Mouse (Mus musculus) embryonic stem cell, embryonic (primary cell): ENCODE measurements around the gene Pxdn.

ENCODE experiments used
- CTCF ChIA-PET, 4 experiments: fragments of 300-600 bp in 2 of 4; fragments of 350-600 bp in 2 of 4; sonication (Branson Sonifier 250); formaldehyde crosslinking; loops; one replicate each; lab custom pipeline; 2022; ENCODE audit warnings: inconsistent platforms in 2 of 4; lab: Charles Lee
- POLR2A ChIA-PET, 4 experiments: fragments of 300-600 bp in 2 of 4; fragments of 350-600 bp in 2 of 4; sonication (Branson Sonifier 250); formaldehyde crosslinking; loops; one replicate each; lab custom pipeline; 2022; ENCODE audit warnings: antibody characterized with exemption in 4 of 4, inconsistent platforms in 1 of 4; lab: Charles Lee

The Pxdn gene

DNA sequence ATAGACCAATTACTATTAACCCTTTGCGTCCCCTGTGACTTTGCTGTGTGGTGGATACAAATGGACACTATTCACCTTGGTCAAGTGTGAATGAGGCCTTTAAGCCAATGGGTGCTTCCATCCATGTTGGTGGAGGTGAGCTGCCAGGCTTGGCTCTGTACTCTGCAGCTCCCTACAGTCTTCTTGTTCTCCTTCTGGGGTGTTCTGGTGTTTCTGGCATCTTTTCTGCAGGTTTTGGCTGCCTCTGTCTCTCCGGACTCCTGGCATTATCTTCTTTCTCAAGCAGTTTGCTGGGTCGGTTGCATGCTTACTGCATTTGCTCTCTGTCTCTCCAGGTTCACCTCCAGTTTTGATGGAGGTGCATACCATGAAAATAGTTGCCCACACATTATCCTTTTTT, 7.2 kb downstream of the Pxdn start:
- ChIA-PET POLR2A (interaction anchor here in 2 of 4 experiments (0.6 to 1.3 kb wide), 2 partner anchors 8 to 98 kb away, joined by 3 to 4 read pairs; no protein-coding TSS in a partner anchor), CTCF (interaction anchor here in 1 of 4 experiments (1.0 kb wide), 1 partner anchor 18 kb away, joined by 5 read pairs; no protein-coding TSS in a partner anchor)

DNA sequence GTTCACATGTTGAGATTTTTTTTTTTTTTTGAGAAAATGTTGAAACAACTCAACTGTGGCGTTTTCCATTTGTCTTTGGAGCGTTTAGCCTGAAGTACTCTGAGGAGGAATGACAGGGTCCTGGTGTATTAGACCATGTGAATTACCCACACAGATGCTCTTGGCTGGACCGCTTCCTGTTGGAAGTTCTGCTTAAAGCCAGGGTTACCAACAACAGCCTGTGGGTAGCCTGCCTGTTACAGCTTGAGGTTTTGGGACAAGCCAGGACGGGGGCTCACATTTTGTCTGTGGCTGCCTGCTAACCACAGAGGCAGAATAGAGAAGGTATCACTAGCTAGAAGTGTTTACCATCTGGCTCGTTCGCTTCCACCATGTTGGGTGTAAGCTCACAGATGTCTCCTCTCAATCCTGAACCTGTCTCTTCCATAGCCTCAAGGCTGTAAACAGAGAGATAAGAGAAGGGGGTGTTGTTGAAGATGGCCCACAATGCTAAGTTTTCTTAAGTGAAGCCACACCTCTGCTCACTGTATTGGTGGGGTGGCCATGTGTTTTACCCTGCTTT, 7.9 kb downstream of the Pxdn start:
- CTCF ChIA-PET: interaction anchor here in 2 of 4 experiments (0.6 to 1.0 kb wide), 2 partner anchors 18 kb away, joined by 3 to 5 read pairs; no protein-coding TSS in a partner anchor

DNA sequence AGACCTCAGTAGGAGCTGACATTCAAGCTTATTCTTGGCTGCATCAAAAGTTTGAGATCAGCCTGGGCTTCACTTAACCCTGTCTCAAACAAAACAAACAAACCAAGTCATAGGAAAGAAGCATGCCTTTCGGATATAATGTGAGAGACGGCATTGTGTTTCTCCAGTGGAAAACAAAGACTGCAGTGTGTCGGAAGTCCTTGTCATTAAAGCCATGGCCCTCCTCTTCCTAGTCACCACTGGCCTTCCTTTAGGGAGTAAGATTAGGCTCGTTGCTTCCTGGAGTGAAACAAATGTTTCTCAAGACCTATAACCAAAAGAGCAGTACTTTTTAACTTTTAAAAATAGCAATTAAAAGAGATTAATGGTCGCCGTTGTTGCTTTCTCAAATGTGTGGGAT, 13.6 kb downstream of the Pxdn start:
- POLR2A ChIA-PET: interaction anchor here in 1 of 4 experiments (1.5 kb wide), 1 partner anchor 17 kb away, joined by 5 read pairs; no protein-coding TSS in a partner anchor
- CTCF ChIA-PET: interaction anchor here in 1 of 4 experiments (0.6 kb wide), 1 partner anchor 419 kb away, joined by 3 read pairs; no protein-coding TSS in a partner anchor

More for the DNA sequence above, 7.9 kb downstream of the Pxdn start:
- POLR2A ChIA-PET: no interaction called here

DNA sequence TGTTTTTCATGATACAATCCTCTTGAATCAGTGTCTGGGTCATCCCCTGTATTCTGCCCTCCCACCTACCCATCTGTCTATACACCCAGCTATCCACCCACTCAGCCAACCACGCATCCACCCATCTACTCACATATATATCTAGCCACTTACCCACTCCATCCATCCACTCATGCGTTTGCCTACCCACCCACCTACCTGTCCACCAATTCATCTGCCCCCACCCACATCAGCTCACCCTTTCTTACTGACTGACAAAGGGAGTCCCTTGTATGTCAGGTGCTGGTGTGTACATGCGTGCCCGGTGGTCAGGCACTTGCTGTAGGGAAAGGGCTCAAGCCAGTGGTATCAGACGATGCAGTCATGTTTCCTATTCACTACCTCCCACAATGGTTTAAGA, 14.1 kb downstream of the Pxdn start:
- CTCF ChIA-PET: interaction anchor here in 1 of 4 experiments (0.6 kb wide), 1 partner anchor 418 kb away, joined by 3 read pairs; no protein-coding TSS in a partner anchor
- POLR2A ChIA-PET: interaction anchor here in 1 of 4 experiments (1.5 kb wide), 1 partner anchor 18 kb away, joined by 5 read pairs; no protein-coding TSS in a partner anchor

DNA sequence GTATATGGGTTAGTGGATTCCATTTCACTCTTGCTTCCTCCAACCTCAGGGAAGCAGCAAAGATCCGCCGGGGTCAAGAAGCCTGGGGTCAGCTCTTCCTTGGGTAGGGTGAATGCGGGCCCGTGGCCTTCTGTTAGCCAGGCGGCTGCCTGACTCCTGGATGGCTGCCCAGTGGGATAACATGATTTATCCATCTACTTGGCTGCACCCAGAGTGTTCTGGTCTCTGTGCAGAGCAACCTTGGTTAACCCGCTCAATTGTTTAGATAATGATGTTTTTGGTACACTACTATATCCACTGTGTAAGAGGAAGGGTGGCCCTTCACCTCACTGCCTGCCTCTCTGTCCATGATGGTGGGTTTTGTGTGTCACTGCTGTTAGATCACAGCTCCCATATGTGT, 14.7 kb downstream of the Pxdn start:
- POLR2A ChIA-PET: interaction anchor here in 1 of 4 experiments (1.5 kb wide), 1 partner anchor 18 kb away, joined by 5 read pairs; no protein-coding TSS in a partner anchor

GRCm38 (mm10) chr12:29953999-29954398, 16.6 kb downstream of the Pxdn start:
- CTCF ChIA-PET: no interaction called here

More for the DNA sequence above, 14.7 kb downstream of the Pxdn start:
- CTCF ChIA-PET: no interaction called here

DNA sequence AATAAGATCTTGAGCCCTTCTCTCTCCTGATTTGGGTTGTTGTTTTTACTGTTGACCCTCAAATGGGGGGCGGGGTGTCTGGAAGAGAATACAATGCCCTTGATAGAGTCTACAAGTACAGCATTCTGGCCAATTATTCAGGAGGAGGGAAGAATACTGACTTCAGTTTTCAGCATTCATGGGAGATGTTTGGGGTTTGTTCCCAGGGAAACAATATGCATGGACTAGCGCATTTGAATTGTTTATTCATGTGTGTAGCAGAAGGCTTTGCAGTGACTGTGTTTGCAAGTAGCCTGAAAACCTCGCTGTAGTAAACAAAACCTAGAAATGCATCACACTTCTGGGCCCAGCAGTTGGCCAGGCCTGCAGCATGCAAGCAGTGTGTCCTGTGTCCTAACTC, 17.1 kb downstream of the Pxdn start:
- CTCF ChIA-PET: interaction anchor here in 1 of 4 experiments (0.5 kb wide), 1 partner anchor 1996 kb away, joined by 4 read pairs; no protein-coding TSS in a partner anchor
- POLR2A ChIA-PET: no interaction called here

More at GRCm38 (mm10) chr12:29953999-29954398, 16.6 kb downstream of the Pxdn start:
- POLR2A ChIA-PET: no interaction called here

- CTCF ChIA-PET: interaction anchor here in 1 of 4 experiments (1.3 kb wide), 1 partner anchor 25 kb away, joined by 3 read pairs; no protein-coding TSS in a partner anchor
- POLR2A ChIA-PET: no interaction called here
Measured at GRCm38 (mm10) chr12:29956969-29957368, 19.6 kb downstream of the Pxdn start.

DNA sequence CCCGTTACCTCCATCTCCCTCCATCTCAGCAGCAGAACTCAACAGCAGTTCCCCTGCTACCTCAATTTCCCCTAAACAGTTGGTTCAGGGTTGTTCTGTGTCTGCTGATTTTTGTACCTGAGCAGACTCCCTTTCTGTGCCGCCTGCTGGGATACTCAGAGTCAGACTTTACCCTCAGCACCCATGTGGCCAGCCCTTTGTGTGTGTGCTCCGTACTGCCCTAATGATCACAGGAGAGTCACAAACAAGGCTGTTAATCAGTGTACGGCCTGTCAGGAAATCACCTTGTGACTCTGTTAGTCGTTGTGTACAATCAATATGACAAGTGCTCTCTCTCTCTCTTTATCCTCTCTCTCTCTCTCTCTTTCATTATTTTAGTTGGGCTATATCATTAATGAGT, 21.2 kb downstream of the Pxdn start:
- POLR2A ChIA-PET: no interaction called here
- CTCF ChIA-PET: no interaction called here

- CTCF ChIA-PET: interaction anchor here in 2 of 4 experiments (0.6 to 1.6 kb wide), 3 partner anchors 21 to 79 kb away, joined by 4 to 5 read pairs (median 5); no protein-coding TSS in a partner anchor
- POLR2A ChIA-PET: interaction anchor here in 1 of 4 experiments (1.1 kb wide), 1 partner anchor 23 kb away, joined by 3 read pairs; the partner anchor contains the start of gene Pxdn
Measured at GRCm38 (mm10) chr12:29961041-29961440, 23.6 kb downstream of the Pxdn start.

DNA sequence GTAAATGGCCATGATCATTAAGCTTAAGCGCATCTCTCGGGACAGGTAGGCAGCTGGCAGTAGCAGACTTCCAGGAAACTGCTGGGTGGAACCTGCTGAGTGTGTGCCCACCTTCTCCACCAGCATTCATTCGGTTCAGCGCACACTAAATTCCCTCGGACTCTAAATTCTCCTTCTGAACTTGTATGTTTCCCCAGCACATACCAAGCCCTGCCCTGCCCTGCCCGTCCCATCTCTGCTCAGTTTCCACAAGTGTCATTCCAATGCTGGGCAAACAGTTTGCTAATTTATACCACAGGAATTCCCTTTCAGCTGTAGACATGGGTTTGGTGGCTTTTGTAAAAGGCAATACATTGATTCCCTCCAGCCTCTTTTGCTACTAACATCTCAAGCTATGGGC, 27.6 kb downstream of the Pxdn start:
- ChIA-PET CTCF (no interaction called here), POLR2A (interaction anchor here in 2 of 4 experiments (0.6 to 0.7 kb wide), 2 partner anchors 373 to 534 kb away, joined by 3 read pairs; no protein-coding TSS in a partner anchor)

DNA sequence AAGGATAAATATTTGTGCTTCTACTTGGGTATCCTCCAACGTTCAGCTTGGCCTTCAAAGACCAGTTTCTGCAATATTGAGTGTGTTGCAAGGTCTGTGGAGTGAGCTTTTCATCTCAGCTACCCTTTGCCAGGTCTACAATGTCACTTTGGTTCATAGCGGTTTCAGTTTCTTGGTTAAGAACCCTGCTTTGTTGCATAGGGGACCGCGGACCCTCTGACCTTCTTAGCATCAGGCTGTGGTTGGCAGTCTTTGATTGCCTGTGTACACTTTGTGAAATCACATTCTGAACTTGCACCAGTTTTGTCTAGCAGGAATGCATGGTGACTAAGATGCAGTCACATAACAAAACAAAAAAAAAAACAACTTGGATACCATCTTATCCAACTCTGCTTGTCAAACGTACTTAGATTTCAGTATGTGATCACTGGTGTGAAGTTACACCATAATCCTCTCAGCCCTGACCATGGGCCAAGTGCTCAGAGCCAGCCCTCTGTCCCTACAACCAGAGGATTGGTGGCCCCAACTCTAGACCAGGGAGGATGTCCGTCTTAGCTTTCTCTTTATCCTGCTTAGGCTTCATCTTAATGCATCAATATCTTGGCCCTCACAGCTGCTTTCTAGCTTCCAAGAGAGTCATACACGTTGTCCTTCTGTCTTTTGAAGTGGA, 34.5 kb downstream of the Pxdn start:
- ChIA-PET POLR2A (interaction anchor here in 1 of 4 experiments (0.6 kb wide), 1 partner anchor 639 kb away, joined by 3 read pairs; no protein-coding TSS in a partner anchor), CTCF (interaction anchor here in 1 of 4 experiments (0.7 kb wide), 1 partner anchor 18 kb away, joined by 3 read pairs; no protein-coding TSS in a partner anchor)

DNA sequence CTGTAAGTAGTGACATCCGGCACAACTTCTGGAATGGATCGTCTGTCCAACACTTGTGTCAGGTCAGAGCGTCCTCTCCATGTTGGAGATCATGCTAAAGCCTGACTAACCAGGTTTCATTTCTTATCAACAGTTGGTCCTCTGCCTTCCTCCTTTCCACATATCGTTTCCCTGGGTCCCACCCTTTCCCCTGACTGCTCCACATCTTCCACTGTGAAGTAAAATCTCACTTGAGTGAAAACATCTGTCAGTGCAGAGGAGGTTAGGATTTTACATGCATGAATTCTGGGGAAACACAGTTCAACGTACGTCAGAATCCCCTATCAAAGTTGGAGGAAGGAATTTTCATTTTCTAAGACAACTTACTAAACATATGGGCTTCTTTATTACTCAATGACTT, 35.1 kb downstream of the Pxdn start:
- ChIA-PET CTCF (no interaction called here), POLR2A (interaction anchor here in 1 of 4 experiments (0.6 kb wide), 1 partner anchor 639 kb away, joined by 3 read pairs; no protein-coding TSS in a partner anchor)

DNA sequence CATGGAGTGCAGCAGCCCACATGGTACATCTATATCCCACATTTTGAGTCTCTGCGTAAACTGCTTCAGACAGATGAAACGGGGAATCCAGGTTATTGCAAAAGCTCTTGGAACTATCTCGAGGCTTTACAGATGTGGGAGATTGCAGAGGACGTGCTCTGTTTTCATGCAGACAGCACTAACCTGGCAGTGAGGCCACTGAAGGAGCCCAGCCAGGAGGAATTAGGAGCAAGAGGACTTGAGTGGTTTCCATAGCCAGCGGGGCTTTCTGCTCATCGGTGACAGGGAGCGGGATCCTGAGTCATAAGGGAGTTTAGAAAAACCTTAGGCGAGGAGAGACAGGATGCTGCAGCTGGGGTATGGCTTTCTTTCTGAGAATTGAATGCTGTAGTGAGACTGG, 42.7 kb downstream of the Pxdn start:
- ChIA-PET POLR2A (no interaction called here), CTCF (no interaction called here)

GRCm38 (mm10) chr12:29981722-29982293, 44.4 kb downstream of the Pxdn start:
- CTCF ChIA-PET: no interaction called here
- POLR2A ChIA-PET: no interaction called here

GRCm38 (mm10) chr12:29983190-29983589, 45.8 kb downstream of the Pxdn start:
- ChIA-PET CTCF (interaction anchor here in 1 of 4 experiments (0.5 kb wide), 1 partner anchor 56 kb away, joined by 4 read pairs; no protein-coding TSS in a partner anchor), POLR2A (no interaction called here)

GRCm38 (mm10) chr12:29985126-29985525, 47.7 kb downstream of the Pxdn start:
- ChIA-PET CTCF (no interaction called here), POLR2A (no interaction called here)

GRCm38 (mm10) chr12:29986241-29986640, 48.8 kb downstream of the Pxdn start:
- ChIA-PET POLR2A (interaction anchor here in 1 of 4 experiments (0.9 kb wide), 1 partner anchor 24 kb away, joined by 3 read pairs; no protein-coding TSS in a partner anchor), CTCF (interaction anchor here in 1 of 4 experiments (1.0 kb wide), 1 partner anchor 59 kb away, joined by 3 read pairs; no protein-coding TSS in a partner anchor)

- POLR2A ChIA-PET: no interaction called here
Measured at GRCm38 (mm10) chr12:29998895-29999294, 61.5 kb downstream of the Pxdn start.

More at GRCm38 (mm10) chr12:29998895-29999294, 61.5 kb downstream of the Pxdn start:
- CTCF ChIA-PET: no interaction called here
